Mouse (Mus musculus) kidney, embryonic 14.5 days (tissue): Measurements from ENCODE around the gene Gnat2. TPM values are rescaled to one million over a fixed set of nuclear protein-coding genes. Genes with fewer than 3 reads are reported as not detected.

Source experiments
- ATAC-seq: fragments of 200-750 bp; cut with Nextera tagmentation; 2 replicates; pipeline ENCODE4 v1.8.0; 2017; ENCODE audit warnings: moderate number of reproducible peaks, mild to moderate bottlenecking, moderate TSS enrichment, moderate library complexity; ENCODE audit not compliant: low FRiP score, low TSS enrichment
- H3K27ac ChIP-seq: fragments of 300-500 bp; sonication (generic); 2 replicates; pipeline ENCODE4 v1.5.1; 2014; ENCODE audit warnings: low read depth, mild to moderate bottlenecking, low read length, moderate library complexity, mixed read lengths
- H3K27me3 ChIP-seq: fragments of 300-500 bp; sonication (generic); 2 replicates; pipeline ENCODE4 v1.6.1; 2014; ENCODE audit warnings: mild to moderate bottlenecking, low read length; ENCODE audit not compliant: control insufficient read depth, insufficient read depth
- H3K36me3 ChIP-seq: fragments of 300-500 bp; sonication (generic); 2 replicates; pipeline ENCODE4 v1.6.1; 2014; ENCODE audit warnings: low read length, mixed read lengths; ENCODE audit not compliant: control insufficient read depth, insufficient read depth
- H3K4me1 ChIP-seq: fragments of 300-500 bp; sonication (generic); 2 replicates; pipeline ENCODE4 v1.6.1; 2014; ENCODE audit warnings: low read length, mixed read lengths; ENCODE audit not compliant: control insufficient read depth, insufficient read depth
- H3K4me2 ChIP-seq: fragments of 300-500 bp; sonication (generic); replicated peaks from 2 replicates; pipeline ENCODE4 v1.6.1; 2014; ENCODE audit warnings: low read depth, mild to moderate bottlenecking, low read length
- H3K4me3 ChIP-seq: fragments of 300-500 bp; sonication (generic); 2 replicates; pipeline ENCODE4 v1.5.1; 2014; ENCODE audit warnings: mild to moderate bottlenecking, low read length
- H3K9ac ChIP-seq: fragments of 300-500 bp; sonication (generic); 2 replicates; pipeline ENCODE4 v1.6.1; 2014; ENCODE audit warnings: low read depth, mild to moderate bottlenecking, low read length, moderate library complexity
- H3K9me3 ChIP-seq: fragments of 300-500 bp; sonication (generic); 2 replicates; pipeline ENCODE4 v1.6.1; 2016; ENCODE audit warnings: low read length; ENCODE audit not compliant: control insufficient read depth
- WGBS: fragments of 180-500 bp; shearing (Covaris S2); extraction: QIAGEN DNeasy Blood & Tissue Kit; methylation state at CpG from one replicate; pipeline ENCODE4 v1.1.7; 2014; 5-methylcytosine and 5-hydroxymethylcytosine counted together
- polyA plus RNA-seq: library from polyadenylated mRNA; unstranded; fragments of >200 nt; fragmentation: Nextera tagmentation; extraction: Ambion mirVana; gene quantifications from 2 replicates; pipeline ENCODE4 v1.2.1, GENCODE M21; 2014

Gene Gnat2
- polyA plus RNA-seq, 1 experiment from 2014 or later: 1.5 TPM

- WGBS: 86% methylated on average over 9 of the region's 9 CpGs
- Histone ChIP-seq H3K9ac (no peak overlapping the region), H3K4me3 (no peak overlapping the region), H3K9me3 (no peaks in the 10 kb centered on the region), H3K27ac (no peak overlapping the region), H3K36me3 (no peaks in the 10 kb centered on the region), H3K4me2 (no peak overlapping the region), H3K27me3 (no peaks in the 10 kb centered on the region; the same call in 1 of the 2 replicates), H3K4me1 (no peaks in the 10 kb centered on the region)
- ATAC-seq: no peak
Observed at GRCm38 (mm10) chr3:108065551-108065950, 27.0 kb upstream of the Gnat2 start.

GRCm38 (mm10) chr3:108067370-108067934 is 25.1 kb upstream of the Gnat2 start:
- H3K9me3 ChIP-seq: no peaks in the 10 kb centered on the region
- 0 out of 2 replicates have a peak, but pooled peaks have one; percentile 33 for ATAC-seq
- no peak overlapping the region for H3K9ac ChIP-seq
- no peaks in the 10 kb centered on the region for H3K36me3 ChIP-seq
- no peak overlapping the region for H3K4me3 ChIP-seq
- no peaks in the 10 kb centered on the region for H3K4me1 ChIP-seq
- no peaks in the 10 kb centered on the region; the same call in 1 of the 2 replicates for H3K27me3 ChIP-seq
- H3K27ac ChIP-seq: no peak overlapping the region
- WGBS: 46% methylated on average over 6 of the region's 6 CpGs
- no peak overlapping the region for H3K4me2 ChIP-seq

- 3% methylated on average over 1 of the region's 1 CpGs for WGBS
- no peak overlapping the region for H3K4me3 ChIP-seq
- peaks cover 3% of the 10 kb centered on the region; the same call in 1 of the 2 replicates for H3K36me3 ChIP-seq
- ATAC-seq: no peak
- no peaks in the 10 kb centered on the region for H3K4me1 ChIP-seq
- no peak overlapping the region for H3K9ac ChIP-seq
- no peak overlapping the region for H3K27ac ChIP-seq
- no peaks in the 10 kb centered on the region for H3K9me3 ChIP-seq
- no peak overlapping the region for H3K4me2 ChIP-seq
- H3K27me3 ChIP-seq: no peaks in the 10 kb centered on the region; the same call in 1 of the 2 replicates
Observed at GRCm38 (mm10) chr3:108068826-108069225, 23.8 kb upstream of the Gnat2 start.

GRCm38 (mm10) chr3:108069231-108069870 is 23.2 kb upstream of the Gnat2 start:
- Histone ChIP-seq H3K4me3 (no peak overlapping the region), H3K9me3 (no peaks in the 10 kb centered on the region), H3K27ac (no peak overlapping the region), H3K9ac (no peak overlapping the region), H3K4me1 (no peaks in the 10 kb centered on the region), H3K27me3 (no peaks in the 10 kb centered on the region; the same call in 1 of the 2 replicates), H3K36me3 (peaks cover 7% of the 10 kb centered on the region), H3K4me2 (no peak overlapping the region)
- ATAC-seq: no peak
- WGBS: 60% methylated on average over 13 of the region's 13 CpGs

- Histone ChIP-seq H3K27me3 (no peaks in the 10 kb centered on the region), H3K9me3 (no peaks in the 10 kb centered on the region), H3K36me3 (peaks cover 20% of the 10 kb centered on the region), H3K4me3 (no peak overlapping the region), H3K4me2 (no peak overlapping the region), H3K9ac (no peak overlapping the region), H3K4me1 (no peaks in the 10 kb centered on the region), H3K27ac (no peak overlapping the region)
- WGBS: 67% methylated on average over 10 of the region's 10 CpGs
- no peak for ATAC-seq
Observed at GRCm38 (mm10) chr3:108070295-108071293, 22.0 kb upstream of the Gnat2 start.

- no peak overlapping the region for H3K4me3 ChIP-seq
- no peaks in the 10 kb centered on the region for H3K27me3 ChIP-seq
- H3K4me2 ChIP-seq: no peak overlapping the region
- peaks cover 43% of the 10 kb centered on the region for H3K36me3 ChIP-seq
- no peak overlapping the region for H3K9ac ChIP-seq
- ATAC-seq: no peak
- 74% methylated on average over 10 of the region's 10 CpGs for WGBS
- H3K27ac ChIP-seq: no peak overlapping the region
- H3K9me3 ChIP-seq: no peaks in the 10 kb centered on the region
- no peaks in the 10 kb centered on the region for H3K4me1 ChIP-seq
Observed at GRCm38 (mm10) chr3:108072983-108073569, 19.5 kb upstream of the Gnat2 start.

GRCm38 (mm10) chr3:108076836-108077235 is 15.8 kb upstream of the Gnat2 start:
- no peaks in the 10 kb centered on the region for H3K9me3 ChIP-seq
- H3K4me2 ChIP-seq: no peak overlapping the region
- H3K4me1 ChIP-seq: peaks cover 3% of the 10 kb centered on the region; the same call in 1 of the 2 replicates
- no peak overlapping the region for H3K9ac ChIP-seq
- H3K36me3 ChIP-seq: peaks cover 71% of the 10 kb centered on the region
- ATAC-seq: no peak
- 92% methylated on average over 9 of the region's 9 CpGs for WGBS
- no peak overlapping the region for H3K27ac ChIP-seq
- H3K4me3 ChIP-seq: no peak overlapping the region
- no peaks in the 10 kb centered on the region for H3K27me3 ChIP-seq

GRCm38 (mm10) chr3:108081681-108082080 is 10.9 kb upstream of the Gnat2 start:
- Histone ChIP-seq H3K36me3 (peaks cover 43% of the 10 kb centered on the region), H3K4me3 (no peak overlapping the region), H3K9ac (no peak overlapping the region), H3K4me1 (peaks cover 29% of the 10 kb centered on the region), H3K9me3 (no peaks in the 10 kb centered on the region), H3K27ac (no peak overlapping the region), H3K4me2 (no peak overlapping the region), H3K27me3 (no peaks in the 10 kb centered on the region)
- ATAC-seq: no peak
- WGBS: 68% methylated on average over 4 of the region's 4 CpGs
